Mouse (Mus musculus): ENCODE data around the gene Acoxl.
A peak's percentile ranks its signal among the peaks of the same experiment; 100 is the strongest.
"Not testable (repeated sequence)": the region's sequence is repeated elsewhere in the genome, so short reads cannot be mapped to it uniquely, and the experiment has no call there.

The Acoxl gene

GRCm38 (mm10) chr2:128076936-128077335 is 238.3 kb downstream of the Acoxl start:
- DNase-seq (ENCODE audit: low read depth, low spot score): no peak

- DNase-seq (ENCODE audit: low read depth, low spot score): peak; percentile 32
These were observed 240.2 kb downstream of the Acoxl start for GRCm38 (mm10) chr2:128078859-128079258.

- no peak for DNase-seq (ENCODE audit: low read depth, low spot score)
These were observed 240.6 kb downstream of the Acoxl start for GRCm38 (mm10) chr2:128079316-128079715.

- DNase-seq (ENCODE audit: low read depth, low spot score): no peak
These were observed 245.2 kb downstream of the Acoxl start for GRCm38 (mm10) chr2:128083844-128084243.

- DNase-seq (ENCODE audit: low read depth, low spot score): no peak
These were observed 245.9 kb downstream of the Acoxl start for GRCm38 (mm10) chr2:128084607-128085006.

- DNase-seq (ENCODE audit: low read depth, low spot score): no peak
These were observed 246.8 kb downstream of the Acoxl start for GRCm38 (mm10) chr2:128085481-128085880.

GRCm38 (mm10) chr2:128086301-128086886 is 247.7 kb downstream of the Acoxl start:
- no peak for DNase-seq (ENCODE audit: low read depth, low spot score)

- DNase-seq (ENCODE audit: low read depth, low spot score): no peak
These were observed 248.4 kb downstream of the Acoxl start for GRCm38 (mm10) chr2:128086996-128087526.

GRCm38 (mm10) chr2:128087798-128088545 is 249.3 kb downstream of the Acoxl start:
- DNase-seq (ENCODE audit: low read depth, low spot score): no peak

- no peak for DNase-seq (ENCODE audit: low read depth, low spot score)
These were observed 251.7 kb downstream of the Acoxl start for GRCm38 (mm10) chr2:128090283-128090885.

- DNase-seq (ENCODE audit: low read depth, low spot score): no peak
These were observed 253.0 kb downstream of the Acoxl start for GRCm38 (mm10) chr2:128091431-128092369.

- DNase-seq (ENCODE audit: low read depth, low spot score): no peak
These were observed 253.8 kb downstream of the Acoxl start for GRCm38 (mm10) chr2:128092451-128092850.

GRCm38 (mm10) chr2:128094196-128094595 is 255.5 kb downstream of the Acoxl start:
- DNase-seq (ENCODE audit: low read depth, low spot score): no peak

- DNase-seq (ENCODE audit: low read depth, low spot score): no peak
These were observed 255.9 kb downstream of the Acoxl start for GRCm38 (mm10) chr2:128094602-128095001.

- DNase-seq (ENCODE audit: low read depth, low spot score): no peak
These were observed 256.6 kb downstream of the Acoxl start for GRCm38 (mm10) chr2:128095270-128095669.

- DNase-seq (ENCODE audit: low read depth, low spot score): no peak
These were observed 257.4 kb downstream of the Acoxl start for GRCm38 (mm10) chr2:128096070-128096469.

GRCm38 (mm10) chr2:128098118-128098517 is 259.4 kb downstream of the Acoxl start:
- not testable (repeated sequence) for DNase-seq (ENCODE audit: low read depth, low spot score)

GRCm38 (mm10) chr2:128102086-128102485 is 263.4 kb downstream of the Acoxl start:
- peak; percentile 26 for DNase-seq (ENCODE audit: low read depth, low spot score)

GRCm38 (mm10) chr2:128104815-128105214 is 266.1 kb downstream of the Acoxl start:
- DNase-seq (ENCODE audit: low read depth, low spot score): no peak

GRCm38 (mm10) chr2:128105651-128106050 is 267.0 kb downstream of the Acoxl start:
- DNase-seq (ENCODE audit: low read depth, low spot score): no peak

GRCm38 (mm10) chr2:128111537-128111936 is 272.9 kb downstream of the Acoxl start:
- DNase-seq (ENCODE audit: low read depth, low spot score): no peak
